Mouse (Mus musculus): ENCODE results near the gene Kcng4. TPM values are rescaled to one million over a fixed set of nuclear protein-coding genes. Genes with fewer than 3 reads are reported as not detected.

Gene Kcng4
- polyA plus RNA-seq, 1 experiment from 2014 or later, result 0.49 TPM

DNA sequence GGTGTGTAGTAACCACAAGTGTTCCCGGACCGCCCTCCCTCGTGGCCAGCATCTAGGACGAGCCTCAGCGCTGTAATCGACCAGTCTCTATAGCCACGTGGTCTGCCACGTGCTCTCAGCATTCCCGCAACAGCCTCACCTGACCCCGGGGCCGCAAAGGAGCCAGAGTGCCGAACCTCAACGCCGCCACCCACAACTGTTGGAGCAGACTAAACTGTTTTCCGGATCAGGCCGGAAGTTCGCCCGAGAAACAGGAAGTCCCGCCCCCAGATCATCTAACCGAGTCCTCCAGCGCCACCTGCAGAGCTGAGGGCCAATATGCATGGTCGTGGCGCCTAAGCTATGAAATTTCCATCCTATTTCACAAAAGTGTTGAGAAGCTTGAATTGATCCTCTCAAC lies 30.5 kb downstream of the Kcng4 start, which contains the start of gene Taf1c:
Gene Taf1c (minus strand): TSS at position 227 of the 400 bp plus-strand sequence.
- ATAC-seq (ENCODE audit: low FRiP score, low TSS enrichment) (peak; percentile 92), DNase-seq (ENCODE audit: low spot score) (peak; percentile 94)
- peak within 1 kb of the TSS; percentile 72 for H3K4me2 ChIP-seq (replicated peaks; ENCODE audit: low read depth)
- peak within 1 kb of the TSS; percentile 70 for H3K27ac ChIP-seq (replicated peaks)
- H3K9ac ChIP-seq (ENCODE audit: low read length), result peak within 1 kb of the TSS; percentile 77
- H3K27me3 ChIP-seq (ENCODE audit: control insufficient read depth, insufficient read depth, low read length), result no peaks in the 10 kb centered on the region
- no peaks in the 10 kb centered on the region for H3K4me1 ChIP-seq (replicated peaks; ENCODE audit: control insufficient read depth, insufficient read depth)
- 0% methylated on average over 23 of the region's 23 CpGs for WGBS
- peak within 1 kb of the TSS; percentile 64 for H3K4me3 ChIP-seq (ENCODE audit: low read depth, low read length)
- peaks cover 3% of the 10 kb centered on the region; the same call in 1 of the 2 replicates for H3K9me3 ChIP-seq (ENCODE audit: control insufficient read depth, low read length)
- peaks cover 13% of the 10 kb centered on the region; the same call in 1 of the 2 replicates for H3K36me3 ChIP-seq (ENCODE audit: control insufficient read depth, insufficient read depth, low read length)
- peak; percentile 93 for TF ChIP-seq CTCF (IDR thresholded peaks at IDR 0.05; ENCODE audit: low read depth)
- TF ChIP-seq EP300 (optimal IDR thresholded peaks at IDR 0.05), result no peak

- H3K4me3 ChIP-seq (ENCODE audit: low read depth, low read length), result peak overlapping the region; percentile 64
- peak overlapping the region; percentile 77 for H3K9ac ChIP-seq (ENCODE audit: low read length)
- H3K36me3 ChIP-seq (ENCODE audit: control insufficient read depth, insufficient read depth, low read length), result peaks cover 15% of the 10 kb centered on the region
- peak overlapping the region; percentile 70 for H3K27ac ChIP-seq (replicated peaks)
- ATAC-seq (ENCODE audit: low FRiP score, low TSS enrichment) (peak; percentile 8; the same call in 1 of the 2 replicates), DNase-seq (ENCODE audit: low spot score) (no peak)
- no peaks in the 10 kb centered on the region for H3K27me3 ChIP-seq (ENCODE audit: control insufficient read depth, insufficient read depth, low read length)
- H3K9me3 ChIP-seq (ENCODE audit: control insufficient read depth, low read length), result peaks cover 3% of the 10 kb centered on the region; the same call in 1 of the 2 replicates
- H3K4me2 ChIP-seq (replicated peaks; ENCODE audit: low read depth), result peak overlapping the region; percentile 72
- no peaks in the 10 kb centered on the region for H3K4me1 ChIP-seq (replicated peaks; ENCODE audit: control insufficient read depth, insufficient read depth)
- 27% methylated on average over 12 of the region's 12 CpGs for WGBS
- TF ChIP-seq CTCF (IDR thresholded peaks at IDR 0.05; ENCODE audit: low read depth) (no peak), EP300 (optimal IDR thresholded peaks at IDR 0.05) (no peak)
These were observed 31.1 kb downstream of the Kcng4 start for GRCm38 (mm10) chr8:119604398-119604803.

- Histone ChIP-seq H3K4me2 (replicated peaks; ENCODE audit: low read depth) (peak overlapping the region; percentile 72), H3K27ac (replicated peaks) (no peak overlapping the region), H3K36me3 (ENCODE audit: control insufficient read depth, insufficient read depth, low read length) (peaks cover 17% of the 10 kb centered on the region), H3K27me3 (ENCODE audit: control insufficient read depth, insufficient read depth, low read length) (no peaks in the 10 kb centered on the region), H3K4me3 (ENCODE audit: low read depth, low read length) (no peak overlapping the region), H3K4me1 (replicated peaks; ENCODE audit: control insufficient read depth, insufficient read depth) (no peaks in the 10 kb centered on the region), H3K9ac (ENCODE audit: low read length) (0 out of 2 replicates have a peak overlapping the region, but pooled peaks have one; percentile 77), H3K9me3 (ENCODE audit: control insufficient read depth, low read length) (no peaks in the 10 kb centered on the region)
- 93% methylated on average over 4 of the region's 4 CpGs for WGBS
- ATAC-seq (ENCODE audit: low FRiP score, low TSS enrichment) (no peak), DNase-seq (ENCODE audit: low spot score) (no peak)
- TF ChIP-seq EP300 (optimal IDR thresholded peaks at IDR 0.05), result no peak
- no peak for TF ChIP-seq CTCF (IDR thresholded peaks at IDR 0.05; ENCODE audit: low read depth)
These were observed 31.7 kb downstream of the Kcng4 start for GRCm38 (mm10) chr8:119603771-119604170.

DNA sequence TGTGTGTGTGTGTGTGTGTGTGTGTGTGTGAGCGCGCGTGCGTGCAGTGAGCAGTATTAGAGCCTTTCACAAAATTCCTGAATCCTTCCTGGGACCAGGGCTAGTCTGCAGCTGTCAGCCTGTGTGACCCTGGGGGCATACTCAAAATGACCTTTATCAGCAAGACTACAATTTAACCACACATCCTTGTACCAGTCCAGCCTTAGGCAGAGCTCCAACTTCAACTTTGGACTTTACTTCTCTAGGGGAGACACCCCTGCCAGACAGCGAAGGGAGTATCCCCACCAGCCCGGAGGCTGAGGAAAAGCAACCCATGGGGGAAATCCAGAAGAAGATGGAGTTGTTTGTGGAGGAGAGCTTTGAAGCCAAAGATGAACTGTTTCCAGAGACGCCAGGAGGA lies 44.0 kb downstream of the Kcng4 start:
- Histone ChIP-seq H3K4me3 (ENCODE audit: low read depth, low read length) (no peak overlapping the region), H3K9ac (ENCODE audit: low read length) (no peak overlapping the region), H3K36me3 (ENCODE audit: control insufficient read depth, insufficient read depth, low read length) (no peaks in the 10 kb centered on the region), H3K27me3 (ENCODE audit: control insufficient read depth, insufficient read depth, low read length) (no peaks in the 10 kb centered on the region), H3K4me2 (replicated peaks; ENCODE audit: low read depth) (no peak overlapping the region), H3K9me3 (ENCODE audit: control insufficient read depth, low read length) (no peaks in the 10 kb centered on the region), H3K27ac (replicated peaks) (no peak overlapping the region), H3K4me1 (replicated peaks; ENCODE audit: control insufficient read depth, insufficient read depth) (no peaks in the 10 kb centered on the region)
- no peak for DNase-seq (ENCODE audit: low spot score)
- ATAC-seq (ENCODE audit: low FRiP score, low TSS enrichment), result no peak
- WGBS, result 82% methylated on average over 7 of the region's 7 CpGs
- TF ChIP-seq CTCF (IDR thresholded peaks at IDR 0.05; ENCODE audit: low read depth) (no peak), EP300 (optimal IDR thresholded peaks at IDR 0.05) (no peak)

DNA sequence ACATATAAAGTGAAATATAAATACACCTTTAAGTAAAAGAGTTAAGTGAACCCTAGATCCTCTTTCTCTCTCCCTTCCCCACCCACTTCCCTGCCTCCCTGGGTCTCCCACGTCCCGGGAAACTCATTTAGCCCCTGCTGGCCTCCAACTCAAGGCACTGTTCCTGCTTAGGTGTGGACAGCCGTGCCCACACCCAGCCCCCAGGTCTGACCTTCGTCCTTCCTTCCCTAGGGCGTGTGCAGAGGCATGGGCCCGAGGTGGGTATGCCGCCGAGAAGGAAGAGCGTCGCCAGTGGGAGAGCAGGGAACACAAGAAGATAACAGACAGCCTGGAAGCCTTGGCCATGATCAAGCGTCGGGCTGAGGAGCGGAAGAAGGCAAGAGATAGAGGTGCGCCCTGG lies 45.1 kb downstream of the Kcng4 start:
- no peak overlapping the region for H3K9ac ChIP-seq (ENCODE audit: low read length)
- no peak overlapping the region for H3K4me3 ChIP-seq (ENCODE audit: low read depth, low read length)
- ATAC-seq (ENCODE audit: low FRiP score, low TSS enrichment) (peak; percentile 46; the same call in 1 of the 2 replicates), DNase-seq (ENCODE audit: low spot score) (peak; percentile 51)
- H3K36me3 ChIP-seq (ENCODE audit: control insufficient read depth, insufficient read depth, low read length), result no peaks in the 10 kb centered on the region
- TF ChIP-seq EP300 (optimal IDR thresholded peaks at IDR 0.05), result no peak
- no peak for TF ChIP-seq CTCF (IDR thresholded peaks at IDR 0.05; ENCODE audit: low read depth)
- H3K4me2 ChIP-seq (replicated peaks; ENCODE audit: low read depth), result no peak overlapping the region
- no peaks in the 10 kb centered on the region for H3K9me3 ChIP-seq (ENCODE audit: control insufficient read depth, low read length)
- H3K4me1 ChIP-seq (replicated peaks; ENCODE audit: control insufficient read depth, insufficient read depth), result no peaks in the 10 kb centered on the region
- no peaks in the 10 kb centered on the region for H3K27me3 ChIP-seq (ENCODE audit: control insufficient read depth, insufficient read depth, low read length)
- no peak overlapping the region for H3K27ac ChIP-seq (replicated peaks)
- 68% methylated on average over 14 of the region's 14 CpGs for WGBS

DNA sequence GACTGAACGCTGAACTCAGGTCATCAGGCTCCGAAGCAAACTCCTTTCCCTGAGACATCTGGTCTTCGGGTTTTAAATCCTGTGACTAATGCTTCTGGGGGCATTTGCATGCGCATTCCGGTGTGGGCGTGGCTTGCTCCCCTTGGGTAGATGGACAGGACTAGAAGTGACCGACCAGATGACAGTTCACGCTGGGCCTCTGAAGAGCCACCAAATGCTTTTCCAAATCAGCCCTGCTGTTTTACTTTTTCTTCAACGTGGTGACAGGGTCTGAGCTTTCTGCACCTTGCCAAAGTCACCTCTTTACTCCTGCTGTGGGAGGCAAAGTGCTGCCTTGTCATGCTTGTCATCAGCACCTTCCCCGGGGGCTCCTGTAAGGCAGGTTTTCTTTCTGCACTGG lies 46.6 kb downstream of the Kcng4 start:
- H3K4me3 ChIP-seq (ENCODE audit: low read depth, low read length), result no peak overlapping the region
- H3K36me3 ChIP-seq (ENCODE audit: control insufficient read depth, insufficient read depth, low read length), result no peaks in the 10 kb centered on the region
- DNase-seq (ENCODE audit: low spot score) (no peak), ATAC-seq (ENCODE audit: low FRiP score, low TSS enrichment) (no peak)
- no peaks in the 10 kb centered on the region for H3K27me3 ChIP-seq (ENCODE audit: control insufficient read depth, insufficient read depth, low read length)
- TF ChIP-seq EP300 (optimal IDR thresholded peaks at IDR 0.05) (no peak), CTCF (IDR thresholded peaks at IDR 0.05; ENCODE audit: low read depth) (no peak)
- H3K4me2 ChIP-seq (replicated peaks; ENCODE audit: low read depth), result no peak overlapping the region
- no peak overlapping the region for H3K9ac ChIP-seq (ENCODE audit: low read length)
- WGBS, result 29% methylated on average over 10 of the region's 10 CpGs
- no peaks in the 10 kb centered on the region for H3K9me3 ChIP-seq (ENCODE audit: control insufficient read depth, low read length)
- no peak overlapping the region for H3K27ac ChIP-seq (replicated peaks)
- H3K4me1 ChIP-seq (replicated peaks; ENCODE audit: control insufficient read depth, insufficient read depth), result no peaks in the 10 kb centered on the region
